Mouse (Mus musculus) cerebellum, postnatal 4 days (tissue): ENCODE results near the gene Bnip3.

Experiments
- DNase-seq, 2 experiments: peaks; one replicate each; pipeline ENCODE4 v3.0.0; 2022; ENCODE audit warnings: low spot score in 2 of 2, mixed read lengths in 1 of 2

Bnip3 gene

GRCm38 (mm10) chr7:138906441-138906840 is 2.9 kb downstream of the Bnip3 start:
- no peak for DNase-seq

DNA sequence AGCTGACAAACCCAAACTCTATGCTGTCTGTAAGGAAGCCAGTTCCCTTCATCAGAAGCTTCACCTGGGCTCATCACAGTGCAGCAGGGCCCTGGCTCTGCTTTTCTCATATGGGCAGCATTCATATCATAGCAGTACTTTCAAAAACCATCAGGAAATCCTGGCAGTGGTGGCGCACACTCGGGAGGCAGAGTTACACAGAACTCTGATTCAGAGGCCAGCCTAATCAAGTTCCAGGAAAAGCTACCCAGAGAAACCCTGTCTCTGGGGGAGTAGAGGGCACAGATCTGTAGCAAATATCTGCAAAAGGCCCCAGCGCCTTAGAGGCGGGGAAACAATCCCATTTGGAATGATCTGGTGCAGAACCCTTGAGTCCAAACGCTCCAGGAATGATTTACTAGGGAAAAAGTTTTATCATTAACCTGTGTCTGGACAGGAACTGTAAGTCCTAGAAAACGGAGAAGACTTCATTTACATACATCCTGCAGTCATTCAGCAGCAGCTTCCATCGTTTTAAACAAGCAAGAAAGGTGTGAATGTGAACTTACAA is 5.4 kb downstream of the Bnip3 start:
- no peak for DNase-seq

DNA sequence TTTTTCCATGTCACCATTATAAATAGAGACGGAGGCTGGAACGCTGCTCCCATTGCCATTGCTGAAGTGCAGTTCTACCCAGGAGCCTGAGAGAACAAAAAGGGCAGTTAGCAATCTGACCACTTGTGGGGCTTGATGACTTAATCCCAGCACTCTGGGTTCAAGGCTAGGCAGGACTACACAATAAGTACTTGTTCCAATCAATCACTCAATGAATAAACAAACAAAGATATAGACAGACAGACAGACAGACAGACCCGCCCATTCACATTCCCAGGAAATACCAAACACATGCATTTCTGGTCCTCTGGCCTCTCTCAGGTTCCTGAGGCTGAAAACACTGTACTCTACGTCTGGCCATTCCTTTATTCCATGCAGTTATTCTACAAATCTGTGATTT is 10.6 kb downstream of the Bnip3 start:
- no peak for DNase-seq

- no peak for DNase-seq
Measured at GRCm38 (mm10) chr7:138898122-138898521, 11.2 kb downstream of the Bnip3 start.

- no peak for DNase-seq
Measured at GRCm38 (mm10) chr7:138885365-138886289, 23.7 kb downstream of the Bnip3 start.

DNA sequence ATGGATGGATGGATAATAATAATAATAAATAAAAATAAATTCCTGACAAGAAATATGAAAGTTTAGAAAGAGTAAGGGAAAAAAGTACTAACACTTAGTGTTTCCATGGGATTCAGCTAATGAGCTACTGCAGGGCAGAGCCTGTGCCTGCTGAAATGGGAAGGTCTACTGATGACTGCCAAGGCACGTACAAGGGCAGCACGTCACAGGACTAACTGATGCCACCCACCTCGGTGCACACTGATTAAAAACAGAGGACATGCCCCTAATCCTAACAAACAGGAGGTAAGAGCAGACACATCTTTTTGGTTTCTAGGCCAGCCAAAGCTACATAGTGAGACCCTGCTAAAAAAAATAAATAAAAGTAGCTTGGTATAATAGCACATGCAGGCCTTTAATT is 25.6 kb downstream of the Bnip3 start:
- DNase-seq = no peak

DNA sequence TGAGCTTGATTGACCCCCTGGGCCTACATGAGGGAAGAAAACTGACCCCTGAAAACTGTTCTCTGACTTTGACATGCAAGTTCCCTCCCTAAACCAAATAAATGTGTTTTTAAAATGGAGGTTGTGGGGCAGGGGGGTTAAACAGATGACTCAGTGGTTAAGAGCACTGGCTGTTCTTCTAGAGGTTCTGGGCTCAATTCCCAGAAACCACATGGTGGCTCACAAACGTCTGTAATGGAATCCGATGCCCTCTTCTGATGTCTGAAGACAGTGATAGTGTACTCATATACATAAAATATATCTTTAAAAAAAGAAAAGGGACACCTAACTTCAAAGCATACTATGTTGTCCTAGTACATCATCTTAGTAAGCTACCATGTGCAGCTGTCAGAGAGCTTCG is 34.3 kb downstream of the Bnip3 start:
- DNase-seq = no peak

- no peak for DNase-seq
Measured at GRCm38 (mm10) chr7:138872956-138873355, 36.4 kb downstream of the Bnip3 start.

GRCm38 (mm10) chr7:138868316-138868715 is 41.0 kb downstream of the Bnip3 start:
- DNase-seq = no peak

DNA sequence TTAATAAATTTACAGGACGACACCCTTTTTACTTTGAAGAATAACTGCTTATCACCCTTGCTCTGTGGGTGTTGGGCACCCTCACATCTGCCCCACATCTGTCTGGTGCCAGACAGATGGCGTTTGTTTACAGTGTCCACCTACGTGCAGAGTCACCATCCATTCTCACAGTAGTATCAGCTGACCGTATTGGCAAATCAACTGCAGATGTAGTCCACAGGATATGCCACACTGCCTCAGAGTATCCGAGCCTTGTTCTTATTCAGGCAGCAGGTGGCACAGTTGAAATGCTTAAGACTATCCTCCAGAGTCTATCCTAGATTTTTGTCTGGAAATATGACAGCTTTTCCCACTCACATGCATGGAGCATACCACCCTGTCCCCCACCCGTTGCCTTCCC is 42.0 kb downstream of the Bnip3 start:
- DNase-seq = no peak

DNA sequence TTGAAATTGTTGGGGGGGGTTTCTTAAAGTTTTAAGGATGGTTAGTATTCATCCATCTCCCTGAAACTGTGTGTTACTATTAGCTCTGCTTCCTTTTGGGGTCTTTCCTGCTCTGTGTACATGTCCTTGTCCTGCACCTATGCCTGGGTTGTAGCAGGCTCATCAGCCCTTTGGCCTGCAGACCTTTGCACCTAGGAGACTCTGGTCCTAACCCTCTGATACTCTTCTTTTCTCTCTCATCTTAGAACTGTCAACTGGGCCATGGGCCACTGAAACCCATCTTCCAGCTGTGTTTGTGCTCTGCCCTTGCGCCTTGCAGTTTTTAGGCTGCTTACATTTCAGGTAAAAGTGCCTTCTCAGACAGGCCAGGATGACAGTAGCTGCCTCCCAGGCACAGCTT is 44.5 kb downstream of the Bnip3 start:
- DNase-seq = no peak

- no peak for DNase-seq
Measured at GRCm38 (mm10) chr7:138863950-138864572, 45.3 kb downstream of the Bnip3 start.

DNA sequence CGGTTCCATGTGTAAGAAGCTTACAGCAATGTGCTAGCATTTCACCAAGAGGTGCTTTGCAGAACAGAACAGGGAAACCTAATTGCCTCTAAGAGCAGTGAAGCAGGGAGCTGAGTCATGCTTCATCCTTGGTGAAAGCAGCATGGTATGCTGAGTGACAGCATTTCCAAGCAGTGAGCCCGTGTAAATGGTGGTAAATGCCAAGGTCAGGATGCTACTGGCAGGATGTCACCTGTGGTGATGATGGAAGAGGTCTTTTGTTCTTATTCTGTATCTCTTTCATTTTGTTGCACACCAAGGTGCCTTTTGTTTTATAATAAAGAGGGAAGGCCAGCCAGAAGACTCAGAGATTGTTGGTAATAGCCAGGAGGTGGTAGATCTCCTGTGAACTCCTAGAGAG is 52.6 kb downstream of the Bnip3 start:
- DNase-seq = no peak

DNA sequence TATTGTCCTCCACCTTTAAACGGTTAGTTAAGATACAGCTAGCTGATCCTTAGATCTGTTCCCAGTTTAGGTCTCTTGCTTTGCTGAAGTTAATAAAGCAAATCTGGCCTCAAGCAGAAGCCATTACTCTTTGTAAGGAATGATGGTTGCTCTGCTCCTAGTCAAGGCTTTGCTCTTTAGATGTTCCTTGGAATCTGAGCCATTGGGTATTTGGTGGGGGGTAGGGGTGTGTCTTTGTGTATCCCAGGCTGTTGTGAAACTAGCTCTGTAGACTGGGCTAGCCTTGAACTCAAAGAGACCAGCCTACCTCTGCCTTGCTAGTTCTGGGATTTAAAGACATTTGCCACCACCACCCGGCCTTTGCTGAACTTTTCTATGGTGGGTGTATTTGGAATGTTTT is 55.1 kb downstream of the Bnip3 start:
- no peak for DNase-seq

DNA sequence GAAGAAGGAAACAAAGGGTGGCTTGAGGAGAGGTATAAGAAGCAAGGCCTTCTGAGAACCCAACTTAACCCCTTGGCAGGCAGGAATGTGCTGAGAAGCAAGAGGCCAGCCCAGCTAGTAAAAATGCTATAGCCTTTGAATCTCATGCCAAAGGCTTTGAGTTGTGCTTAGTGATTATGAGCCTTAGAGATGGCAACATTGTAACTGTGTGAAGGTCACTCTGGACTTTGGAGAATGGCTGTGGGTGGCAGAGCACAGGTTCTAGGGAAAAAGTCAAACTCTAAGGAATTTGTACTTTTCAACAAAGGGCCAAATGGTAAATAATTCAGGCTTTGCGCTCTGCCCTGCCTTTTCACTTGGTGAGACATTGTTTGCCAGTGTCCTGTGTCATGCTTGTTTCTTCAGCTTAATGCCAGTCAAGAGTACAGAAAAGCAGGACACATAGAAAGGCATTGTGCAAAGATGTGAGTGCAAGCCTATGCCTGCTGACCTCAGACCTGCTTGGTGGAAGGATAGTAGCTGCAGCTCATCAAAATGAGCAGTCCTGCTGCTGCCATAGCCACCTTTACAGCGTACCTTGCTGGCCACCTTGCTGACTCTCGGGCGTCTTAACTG is 55.8 kb downstream of the Bnip3 start:
- DNase-seq = no peak

DNA sequence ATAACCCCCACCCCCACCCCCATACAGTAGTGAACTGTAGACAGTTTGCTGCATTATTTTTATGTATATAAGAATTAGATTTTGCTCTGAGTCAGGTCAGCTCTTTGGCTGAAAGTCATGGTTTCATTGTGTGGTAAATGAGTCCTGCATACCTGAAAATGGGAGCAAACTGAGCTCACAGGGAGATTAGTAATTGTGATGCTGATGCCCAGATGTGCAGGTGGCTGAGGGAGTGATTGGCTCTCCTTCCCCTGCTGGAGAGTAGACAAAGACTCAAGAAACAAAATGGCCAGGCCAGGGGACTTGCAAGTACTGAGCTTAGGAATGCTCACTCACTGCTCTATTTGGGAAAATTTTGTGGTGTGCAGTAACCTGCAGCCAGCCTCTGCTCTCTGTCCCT is 59.2 kb downstream of the Bnip3 start:
- DNase-seq = no peak

DNA sequence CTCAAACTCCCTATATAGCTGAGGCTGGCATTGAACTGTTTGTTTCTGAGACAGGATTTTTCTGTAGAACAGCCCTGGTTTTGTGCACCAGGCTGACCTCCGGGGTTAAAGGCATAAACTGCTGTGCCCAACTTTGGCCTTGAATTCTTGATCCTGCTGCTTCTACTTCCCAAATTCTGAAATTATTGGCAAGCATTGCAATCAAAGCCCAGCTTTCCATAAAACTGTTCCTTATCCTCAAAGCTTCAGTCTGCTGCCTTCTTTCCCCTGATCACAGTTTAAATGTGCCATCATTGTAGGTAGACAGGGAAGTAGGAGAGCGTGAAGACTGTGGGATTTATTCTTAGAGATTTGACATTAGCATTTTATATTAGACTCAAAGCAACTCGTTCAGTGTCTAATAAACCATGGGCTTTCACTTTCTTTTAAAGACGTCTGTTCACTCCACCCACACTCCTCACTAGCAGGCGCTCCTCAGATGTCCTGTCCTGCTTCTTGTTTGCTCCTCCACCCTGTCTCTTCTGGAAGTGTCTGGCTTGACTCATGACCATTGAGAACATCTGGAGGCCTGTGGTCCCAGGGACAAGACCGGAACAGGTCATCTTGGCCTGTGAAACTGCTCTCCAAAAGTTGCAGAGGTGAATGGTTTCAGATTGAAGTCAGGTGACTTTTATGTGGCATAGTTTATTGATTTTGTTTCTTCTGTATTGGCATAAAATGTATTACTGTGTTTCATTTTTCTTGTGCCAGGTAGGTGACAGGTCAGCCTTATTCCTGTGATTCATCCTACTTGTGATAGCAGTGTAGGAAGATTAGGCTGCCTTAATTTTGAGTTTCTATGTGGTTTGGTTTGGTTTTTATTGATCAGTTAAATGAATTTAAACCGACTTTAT is 61.0 kb downstream of the Bnip3 start:
- no peak for DNase-seq

DNA sequence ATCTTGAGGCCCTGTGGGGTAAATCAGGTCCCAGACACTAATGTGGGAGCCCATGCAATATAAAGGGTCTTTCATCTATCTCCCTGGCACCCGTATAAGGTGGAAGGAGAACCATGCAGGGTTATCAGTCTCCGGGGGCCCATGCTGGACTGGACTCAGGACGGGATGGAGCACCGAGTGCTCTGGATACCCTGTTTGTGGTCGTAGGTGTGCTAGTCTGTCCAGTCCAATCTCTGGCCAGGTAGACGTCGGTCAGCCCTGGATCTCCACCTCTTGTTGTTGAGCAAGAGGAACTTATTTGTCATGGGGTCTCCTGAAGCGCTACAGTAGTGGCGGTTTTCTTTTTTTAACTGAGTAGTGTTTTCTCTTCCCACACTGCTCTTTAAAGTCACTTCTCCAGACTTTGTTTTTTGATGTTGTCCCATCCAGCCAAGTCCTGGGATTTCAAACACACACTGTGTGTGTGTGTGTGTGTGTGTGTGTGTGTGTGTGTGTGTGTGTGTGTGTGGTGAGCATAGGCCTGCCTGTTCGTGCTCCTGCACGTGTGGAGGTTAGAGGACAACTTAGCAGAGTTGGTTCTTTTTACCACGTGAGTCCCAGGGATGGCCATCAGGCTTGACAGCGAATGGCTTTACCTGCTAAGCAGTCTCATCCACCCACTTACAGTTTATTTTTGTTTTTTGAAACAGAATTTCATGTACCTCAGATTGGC is 61.8 kb downstream of the Bnip3 start:
- no peak for DNase-seq

- no peak for DNase-seq
Measured at GRCm38 (mm10) chr7:138846502-138846991, 62.8 kb downstream of the Bnip3 start.

DNA sequence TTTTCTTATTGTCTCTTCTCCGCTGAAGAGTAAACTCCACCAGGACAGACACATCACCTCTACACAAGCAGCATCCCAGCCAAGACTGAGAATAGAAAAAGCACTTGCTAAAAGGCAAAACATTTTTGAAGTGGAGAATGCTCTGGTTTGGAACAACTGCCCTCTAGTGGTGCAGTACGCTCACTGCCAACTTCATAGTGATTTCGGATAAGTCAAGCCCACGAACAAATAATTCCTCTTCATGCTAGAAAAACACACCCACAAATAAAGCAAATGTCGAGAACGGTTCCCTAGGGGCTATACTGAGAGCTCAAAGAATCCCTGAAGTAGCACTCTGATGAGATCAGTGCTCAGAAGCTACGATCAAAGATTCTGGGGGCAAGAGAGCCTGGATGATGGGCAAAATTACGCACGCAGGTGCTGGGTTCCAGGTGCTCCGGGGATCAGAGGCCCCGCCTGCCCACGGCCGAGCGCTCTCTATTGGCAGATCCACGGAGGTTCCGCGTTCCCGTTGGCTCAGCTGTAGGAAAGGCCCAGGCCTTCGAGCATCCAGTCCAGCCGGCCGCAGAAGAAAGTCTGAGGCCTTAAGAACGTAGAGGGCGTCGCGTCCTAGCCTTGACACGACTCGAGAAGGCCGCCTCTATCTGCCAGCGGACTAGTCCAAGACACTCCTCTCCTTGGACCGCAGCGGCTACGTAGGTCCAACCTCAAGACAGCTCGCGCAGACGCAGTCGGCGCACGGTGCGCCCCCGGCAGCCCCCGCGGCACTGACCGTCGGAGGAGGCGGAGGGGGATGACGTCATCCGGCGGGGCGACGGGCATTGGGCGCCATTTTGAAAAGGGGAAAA is 63.6 kb downstream of the Bnip3 start, which contains the start of the genes Ppp2r2d and Mapk1ip1:
Gene Ppp2r2d, plus strand, starts transcription at position 536 of the 848 bp plus-strand sequence.
Gene Mapk1ip1, minus strand, starts transcription at position 730 of the 848 bp plus-strand sequence.
- DNase-seq = peak; percentile 95 to 98
